ENCODE assay signal across 8 mouse cellular contexts in the genomic region with DNA sequence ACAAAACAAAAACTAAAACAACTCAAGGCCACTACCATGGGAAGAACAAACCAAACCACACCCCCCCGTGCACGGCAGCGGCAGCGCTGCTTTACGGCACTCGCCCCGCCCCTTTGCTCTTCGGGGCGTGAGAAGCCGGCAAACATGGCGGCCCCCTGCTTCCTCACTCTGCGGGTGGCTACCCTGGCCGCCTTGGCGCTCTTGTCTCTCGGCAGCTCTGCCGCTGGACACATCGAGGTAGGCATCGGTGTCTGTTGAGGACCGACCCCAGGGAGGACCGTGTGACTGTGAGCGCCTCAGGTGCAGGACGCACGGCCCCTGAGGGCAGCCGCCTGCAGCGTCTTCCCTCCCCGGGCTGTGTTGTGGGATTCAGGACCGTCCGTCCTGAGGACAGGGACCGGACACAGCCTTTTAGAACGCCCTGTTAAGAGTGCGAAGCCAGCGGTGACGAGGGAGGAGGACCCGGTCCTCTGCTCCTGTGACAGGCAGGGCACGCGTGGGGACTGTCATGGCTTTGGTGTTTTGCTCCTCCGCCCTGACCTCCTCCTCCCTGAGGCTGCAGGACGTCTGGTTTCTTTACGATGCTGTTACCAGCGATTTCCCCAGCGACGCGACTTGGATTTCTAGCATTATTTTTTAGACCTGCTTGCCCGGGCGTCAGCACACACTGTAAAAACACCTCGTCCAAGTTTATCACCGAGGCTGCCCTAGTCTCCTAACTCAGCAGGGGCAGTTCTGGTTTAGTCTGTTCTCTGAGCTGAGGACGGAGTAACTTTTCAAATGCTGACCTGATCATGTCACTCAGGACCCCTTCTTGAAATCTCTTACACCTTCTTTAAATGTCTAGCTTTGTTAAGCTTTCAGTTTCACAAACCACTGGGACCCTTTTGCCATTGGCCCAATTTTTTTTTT. TPM values are rescaled to one million over a fixed set of nuclear protein-coding genes. Genes with fewer than 3 reads are reported as not detected.
DNase-seq lines count a peak whose midpoint lies in the region; ATAC-seq and TF ChIP-seq lines count a peak whose summit lies in the region.

A gene (plus strand): TSS at position 110 of the 912 bp plus-strand sequence.

- H3K9me3 ChIP-seq in hindbrain, postnatal 0 days (ENCODE audit: low read length), result no peaks in the 10 kb centered on the region
- no peaks in the 10 kb centered on the region for H3K9me3 ChIP-seq in megakaryocyte, embryonic 14.5 days

- peak within 1 kb of the TSS; percentile 86 for H3K9ac ChIP-seq in hindbrain, postnatal 0 days (replicated peaks; ENCODE audit: low read length)

- peak within 1 kb of the TSS; percentile 86 for H3K4me3 ChIP-seq in gastrocnemius, adult 2 months
- H3K4me3 ChIP-seq in hindbrain, postnatal 0 days (ENCODE audit: low read length), result peak within 1 kb of the TSS; percentile 99
- H3K4me3 ChIP-seq in megakaryocyte, embryonic 14.5 days (replicated peaks), result peak within 1 kb of the TSS; percentile 100

- peak; percentile 67 for DNase-seq in WW6 (ENCODE audit: low read depth, low spot score)
- DNase-seq in cerebellum, postnatal 4 days (ENCODE audit: low spot score in 2 of 2), result peak; percentile 84 to 89
- DNase-seq in gastrocnemius, adult 2 months, result peak; percentile 94
- DNase-seq in hindbrain, postnatal 0 days (ENCODE audit: low spot score), result peak; percentile 95
- peak; percentile 75 to 76 for DNase-seq in left cerebral cortex, adult 8-10 months (ENCODE audit: low spot score in 2 of 2)
- DNase-seq in right cerebral cortex, postnatal 10 days (ENCODE audit: low spot score in 2 of 2), result peak; percentile 90 to 94
- DNase-seq in urinary bladder, postnatal 25 days (ENCODE audit: low spot score), result peak; percentile 95

- H3K27ac ChIP-seq in gastrocnemius, adult 2 months, result peak within 1 kb of the TSS; percentile 88
- peak within 1 kb of the TSS; percentile 73; the same call in 1 of the 2 replicates for H3K27ac ChIP-seq in hindbrain, postnatal 0 days

- no peaks in the 10 kb centered on the region for H3K27me3 ChIP-seq in hindbrain, postnatal 0 days (ENCODE audit: insufficient read depth, low read length)
- H3K27me3 ChIP-seq in megakaryocyte, embryonic 14.5 days (replicated peaks), result peaks cover 6% of the 10 kb centered on the region

- TF ChIP-seq CTCF in gastrocnemius, adult 2 months (IDR thresholded peaks at IDR 0.05), result no peak
- 0 out of 2 replicates have a peak, but pooled peaks have one; percentile 7 for TF ChIP-seq CTCF in hindbrain, postnatal 0 days (IDR thresholded peaks at IDR 0.05; ENCODE audit: low read depth)

- H3K36me3 ChIP-seq in hindbrain, postnatal 0 days (ENCODE audit: insufficient read depth, low read length), result no peaks in the 10 kb centered on the region
- H3K36me3 ChIP-seq in megakaryocyte, embryonic 14.5 days (replicated peaks; ENCODE audit: low read length), result peaks cover 13% of the 10 kb centered on the region

- H3K4me2 ChIP-seq in hindbrain, postnatal 0 days (ENCODE audit: low read depth, low read length), result peak within 1 kb of the TSS; percentile 91

- WGBS in hindbrain, postnatal 0 days, result under 1% methylated on average over 48 of the region's 48 CpGs

- peak; percentile 93 for ATAC-seq in hindbrain, postnatal 0 days

- H3K4me1 ChIP-seq in hindbrain, postnatal 0 days (ENCODE audit: insufficient read depth, low read length), result no peaks in the 10 kb centered on the region
- peaks cover 20% of the 10 kb centered on the region for H3K4me1 ChIP-seq in megakaryocyte, embryonic 14.5 days

- intact Hi-C loops in gastrocnemius, adult 2 months (cut with DNase I), result no loop called here

RNA-seq across cellular contexts. Expression of the gene that starts here (rescaled TPM):
- total RNA-seq in gastrocnemius, adult 2 months (2021), result 10 to 100 TPM; 16.6 to 23.0 TPM
- total RNA-seq in hindbrain, postnatal 0 days (2014; rRNA removed), result 35.8 and 38.2 TPM in 2 replicates
- 57.8 and 62.1 TPM in 2 replicates for polyA plus RNA-seq in hindbrain, postnatal 0 days (2015; fragmentation: Nextera tagmentation; extraction: Ambion mirVana)
- total RNA-seq in left cerebral cortex, adult 8-10 months (2022), result 10 to 100 TPM; 52.5 to 68.3 (median 54.0) TPM
- 5.0 and 8.5 TPM in 2 replicates for polyA plus RNA-seq in megakaryocyte, embryonic 14.5 days (2012; ENCODE audit: insufficient read depth, low replicate concordance)

Comparison
In these comparisons a context has a peak if more than half of its experiments do, and no peak if none do; other contexts are left out.
1. Peak in every context shown above with its lines: DNase-seq, ATAC-seq, H3K4me3 ChIP-seq and H3K27ac ChIP-seq.